Mouse (Mus musculus) G1E (cell line): ENCODE measurements around the gene Actr1a. TPM values are rescaled to one million over a fixed set of nuclear protein-coding genes. Genes with fewer than 3 reads are reported as not detected.

Source experiments
- ATAC-seq: 2 replicates; pipeline ENCODE4 v1.8.0; 2016; ENCODE audit warnings: mild to moderate bottlenecking; ENCODE audit not compliant: insufficient number of reproducible peaks, poor library complexity, low FRiP score, severe bottlenecking; ENCODE audit errors: extremely low read depth
- DNase-seq: peaks from one replicate; pipeline ENCODE4 v3.0.0; 2012; ENCODE audit warnings: low spot score
- H3K27me3 ChIP-seq: 2 replicates; pipeline ENCODE4 v1.6.1; 2012; ENCODE audit warnings: mild to moderate bottlenecking, low read length, inconsistent platforms; ENCODE audit not compliant: insufficient read depth
- H3K36me3 ChIP-seq: replicated peaks from 2 replicates; pipeline ENCODE3; 2012; ENCODE audit warnings: mild to moderate bottlenecking, inconsistent platforms
- H3K4me1 ChIP-seq: 2 replicates; pipeline ENCODE4 v1.6.1; 2012; ENCODE audit warnings: low read depth, low read length, inconsistent platforms, mixed read lengths; ENCODE audit not compliant: insufficient read depth
- H3K4me3 ChIP-seq: 2 replicates; pipeline ENCODE4 v1.5.1; 2012; ENCODE audit warnings: low read depth, mild to moderate bottlenecking, inconsistent platforms, low read length, moderate library complexity, mixed read lengths
- H3K9me3 ChIP-seq: replicated peaks from 2 replicates; pipeline ENCODE4 v1.6.1; 2012; ENCODE audit warnings: inconsistent platforms
- CTCF ChIP-seq: IDR thresholded peaks from 2 replicates; pipeline ENCODE4 v1.5.1; 2012; ENCODE audit warnings: low read depth, low read length, inconsistent platforms, mixed read lengths
- GATA1 ChIP-seq: IDR thresholded peaks from 2 replicates; pipeline ENCODE4 v1.6.1; 2012; ENCODE audit warnings: borderline replicate concordance, low read length, inconsistent platforms, mixed read lengths
- GATA2 ChIP-seq: IDR thresholded peaks from 2 replicates; pipeline ENCODE4 v1.6.1; 2012; ENCODE audit warnings: low read depth, low read length, inconsistent platforms, borderline replicate concordance
- POLR2AphosphoS5 ChIP-seq: IDR thresholded peaks from 2 replicates; pipeline ENCODE4 v1.6.1; 2012; ENCODE audit warnings: low read depth, low read length, inconsistent platforms; ENCODE audit not compliant: insufficient replicate concordance
- TAL1 ChIP-seq: conservative IDR thresholded peaks from 2 replicates; pipeline ENCODE4 v1.6.1; 2012; ENCODE audit warnings: low read depth, low read length, inconsistent platforms, mixed read lengths
- polyA plus RNA-seq: library from polyadenylated mRNA; stranded (reverse); fragments of >175 nt; gene quantifications from 2 replicates; pipeline ENCODE4 v1.2.3, GENCODE M21; 2012
- total RNA-seq, 2 experiments: library from RNA; stranded (forward) in 1 of 2; stranded (reverse) in 1 of 2; fragments of 200-1000 nt in 1 of 2; fragments of >200 nt in 1 of 2; fragmentation: Nextera tagmentation in 1 of 2; gene quantifications; 2 replicates each; pipeline ENCODE4 v1.2.3; 2014 to 2017

Actr1a gene
- total and polyA plus RNA-seq, 3 experiments = 24.3 to 92.4 (median 84.5) TPM

DNA sequence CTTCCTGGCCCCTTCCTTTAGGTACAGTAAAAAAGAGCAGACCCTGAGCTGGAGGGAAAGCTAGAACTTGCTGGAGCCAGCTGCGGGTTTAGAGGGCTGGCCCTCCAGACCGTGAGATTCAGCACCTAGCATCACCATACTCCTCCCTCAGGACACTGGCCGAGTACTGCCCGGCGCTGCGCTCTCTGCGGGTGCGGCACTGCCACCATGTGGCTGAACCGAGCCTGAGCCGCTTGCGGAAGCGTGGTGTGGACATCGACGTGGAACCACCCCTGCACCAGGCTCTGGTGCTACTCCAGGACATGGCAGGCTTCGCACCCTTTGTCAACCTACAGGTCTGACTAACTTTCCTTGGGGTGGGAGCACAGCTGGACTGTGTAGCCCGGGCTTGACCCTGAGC lies 65.6 kb downstream of the Actr1a start:
- DNase-seq = peak; percentile 70
- Histone ChIP-seq H3K27me3 (peaks cover 18% of the 10 kb centered on the region), H3K4me3 (peak overlapping the region; percentile 41; the same call in 1 of the 2 replicates), H3K4me1 (peaks cover 50% of the 10 kb centered on the region), H3K36me3 (peaks cover 52% of the 10 kb centered on the region), H3K9me3 (no peaks in the 10 kb centered on the region)
- TF ChIP-seq POLR2AphosphoS5 (no peak), CTCF (peak; percentile 50), GATA1 (no peak)
- ATAC-seq = peak; percentile 22; the same call in 1 of the 2 replicates

DNA sequence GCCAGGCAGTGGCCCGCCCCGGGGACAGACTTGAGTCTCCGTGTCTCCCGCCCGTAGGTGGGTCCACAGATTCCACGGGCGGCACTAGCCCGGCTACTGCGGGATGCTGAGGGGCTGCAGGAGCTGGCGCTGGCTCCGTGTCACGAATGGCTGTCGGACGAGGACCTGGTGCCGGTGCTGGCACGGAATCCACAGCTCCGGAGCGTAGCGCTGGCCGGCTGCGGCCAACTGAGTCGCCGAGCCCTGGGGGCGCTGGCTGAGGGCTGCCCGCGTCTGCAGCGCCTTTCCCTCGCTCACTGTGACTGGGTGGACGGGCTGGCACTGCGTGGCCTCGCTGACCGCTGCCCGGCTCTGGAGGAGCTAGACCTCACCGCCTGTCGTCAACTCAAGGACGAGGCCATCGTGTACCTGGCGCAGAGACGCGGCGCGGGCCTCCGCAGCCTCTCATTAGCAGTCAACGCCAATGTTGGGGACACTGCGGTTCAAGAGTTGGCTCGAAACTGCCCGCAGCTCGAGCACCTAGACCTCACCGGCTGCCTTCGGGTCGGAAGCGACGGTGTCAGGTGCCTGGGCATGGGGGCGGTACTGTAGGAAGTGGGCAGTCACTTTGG lies 66.4 kb downstream of the Actr1a start:
- no peaks in the 10 kb centered on the region for H3K9me3 ChIP-seq
- peaks cover 52% of the 10 kb centered on the region for H3K4me1 ChIP-seq
- peaks cover 26% of the 10 kb centered on the region for H3K27me3 ChIP-seq
- peak overlapping the region; percentile 83 for H3K4me3 ChIP-seq
- peaks cover 45% of the 10 kb centered on the region for H3K36me3 ChIP-seq
- ATAC-seq (no peak), DNase-seq (no peak)
- TF ChIP-seq TAL1 (no peak), POLR2AphosphoS5 (no peak), GATA2 (no peak), CTCF (no peak), GATA1 (no peak)

DNA sequence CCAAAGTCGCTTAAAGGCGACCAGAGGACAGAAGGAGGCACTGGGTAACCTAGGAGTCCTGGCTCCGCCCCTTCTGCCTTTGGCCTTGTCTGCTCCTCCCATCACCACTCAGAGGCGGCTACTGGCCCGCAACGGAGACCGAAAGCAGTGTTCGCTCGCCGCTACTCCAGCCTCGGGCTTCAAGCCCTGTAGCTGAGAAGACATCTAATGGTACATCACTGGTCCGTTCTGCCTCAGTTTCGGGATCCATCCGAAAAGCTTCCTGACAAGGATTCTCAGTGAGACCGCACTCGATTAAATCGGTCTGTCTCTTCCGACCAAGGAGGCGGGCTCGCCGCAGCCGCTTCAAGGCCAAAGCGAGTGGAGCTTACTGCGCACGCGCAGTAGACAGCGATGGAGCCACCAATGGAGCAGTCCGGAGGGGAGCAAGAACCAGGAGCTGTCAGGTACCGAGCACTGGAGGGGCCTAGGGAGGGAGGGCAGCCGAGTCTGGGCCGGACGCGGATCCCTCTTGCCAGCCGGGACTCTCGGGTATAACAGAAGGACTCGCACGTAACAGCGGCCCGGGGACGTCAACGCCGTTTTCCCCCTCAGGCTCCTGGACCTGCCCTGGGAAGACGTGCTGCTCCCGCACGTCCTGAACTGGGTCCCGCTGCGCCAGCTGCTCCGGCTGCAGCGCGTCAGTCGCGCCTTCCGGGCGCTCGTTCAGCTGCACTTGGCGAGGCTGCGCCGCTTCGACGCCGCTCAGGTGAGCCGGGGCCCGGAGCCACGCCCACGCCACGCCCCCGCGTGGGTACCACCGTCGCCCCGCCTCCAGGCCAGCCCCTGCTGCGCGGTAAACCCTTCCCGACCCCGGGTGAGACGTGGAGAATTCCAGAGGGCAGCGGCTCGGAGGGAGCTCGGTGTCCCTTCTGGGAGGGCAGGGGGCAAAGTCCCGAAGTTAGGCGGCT lies 67.2 kb downstream of the Actr1a start, which contains the start of gene Fbxl15:
Gene Fbxl15, plus strand, starts transcription at position 104 of the 950 bp plus-strand sequence.
- peak within 1 kb of the TSS; percentile 83 for H3K4me3 ChIP-seq
- H3K36me3 ChIP-seq = peaks cover 41% of the 10 kb centered on the region
- peaks cover 33% of the 10 kb centered on the region for H3K27me3 ChIP-seq
- H3K4me1 ChIP-seq = peaks cover 52% of the 10 kb centered on the region
- TF ChIP-seq GATA1 (no peak), CTCF (no peak), POLR2AphosphoS5 (no peak), TAL1 (no peak), GATA2 (no peak)
- ATAC-seq (peak; percentile 80), DNase-seq (peak; percentile 89)
- H3K9me3 ChIP-seq = no peaks in the 10 kb centered on the region

DNA sequence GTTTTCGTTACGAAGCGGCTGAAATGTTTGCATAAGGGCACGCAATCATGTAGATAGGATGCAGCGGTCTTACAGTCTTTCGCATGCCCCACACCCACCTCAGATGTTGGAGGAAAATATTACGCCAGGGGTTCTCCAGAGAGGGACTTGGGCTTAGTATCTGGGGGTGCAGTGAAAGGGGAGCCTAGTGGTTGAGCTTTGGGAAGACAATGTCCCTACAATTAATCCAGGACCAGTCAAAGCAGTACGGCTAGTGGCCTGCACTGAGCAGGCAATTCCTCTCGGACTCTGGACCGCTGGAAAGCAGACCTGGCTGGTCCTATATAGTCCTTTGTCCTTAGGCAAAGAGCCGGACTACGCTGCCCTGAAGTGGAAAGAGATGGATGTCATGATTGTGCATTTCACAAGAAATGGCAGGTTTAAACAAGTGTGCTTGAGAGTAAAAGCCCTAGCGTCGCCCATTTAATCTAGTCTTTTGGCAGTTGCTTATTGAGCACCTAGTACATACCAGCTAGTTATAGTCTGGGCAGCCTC lies 68.0 kb downstream of the Actr1a start:
- H3K4me1 ChIP-seq = peaks cover 56% of the 10 kb centered on the region
- no peak for ATAC-seq
- no peak for TF ChIP-seq GATA1
- TF ChIP-seq GATA2 = no peak
- TF ChIP-seq TAL1 = no peak
- no peak for TF ChIP-seq POLR2AphosphoS5
- TF ChIP-seq CTCF = no peak
- no peaks in the 10 kb centered on the region for H3K9me3 ChIP-seq
- H3K4me3 ChIP-seq = peak overlapping the region; percentile 83
- no peak for DNase-seq
- H3K36me3 ChIP-seq = peaks cover 34% of the 10 kb centered on the region
- H3K27me3 ChIP-seq = peaks cover 41% of the 10 kb centered on the region

Other genes starting within 250 kb of the Actr1a start
- not detected in 2 replicates for gene Pitx3, start 247.4 kb downstream of the Actr1a start, total RNA-seq (2014; fragmentation: Nextera tagmentation)
- not detected in 2 replicates for gene Pitx3, start 247.4 kb downstream of the Actr1a start, total RNA-seq (2017)
- not detected in 2 replicates for gene Pitx3, start 247.4 kb downstream of the Actr1a start, polyA plus RNA-seq
- 111 and 133 TPM in 2 replicates for gene Gbf1, start 243.2 kb downstream of the Actr1a start, total RNA-seq (2014; fragmentation: Nextera tagmentation)
- 25.7 and 33.4 TPM in 2 replicates for gene Gbf1, start 243.2 kb downstream of the Actr1a start, total RNA-seq (2017)
- 292 and 312 TPM in 2 replicates for gene Gbf1, start 243.2 kb downstream of the Actr1a start, polyA plus RNA-seq
- 11.3 and 12.6 TPM in 2 replicates for gene Nfkb2, start 91.4 kb downstream of the Actr1a start, total RNA-seq (2014; fragmentation: Nextera tagmentation)
- gene Nfkb2, start 91.4 kb downstream of the Actr1a start, total RNA-seq (2017) = 9.7 and 12.5 TPM in 2 replicates
- gene Nfkb2, start 91.4 kb downstream of the Actr1a start, polyA plus RNA-seq = 40.4 and 40.8 TPM in 2 replicates
- 1.6 TPM in 1 of 2 replicates, not detected in the other for gene Psd, start 68.6 kb downstream of the Actr1a start, total RNA-seq (2014; fragmentation: Nextera tagmentation)
- gene Psd, start 68.6 kb downstream of the Actr1a start, total RNA-seq (2017) = 0.23 and 1.1 TPM in 2 replicates
- 0.41 and 0.74 TPM in 2 replicates for gene Psd, start 68.6 kb downstream of the Actr1a start, polyA plus RNA-seq
- 2.0 and 2.2 TPM in 2 replicates for gene Fbxl15, start 67.6 kb downstream of the Actr1a start, total RNA-seq (2014; fragmentation: Nextera tagmentation)
- 2.5 and 3.8 TPM in 2 replicates for gene Fbxl15, start 67.6 kb downstream of the Actr1a start, total RNA-seq (2017)
- 15.2 and 16.5 TPM in 2 replicates for gene Fbxl15, start 67.6 kb downstream of the Actr1a start, polyA plus RNA-seq
- 39.2 and 73.6 TPM in 2 replicates for gene Cuedc2, start 57.0 kb downstream of the Actr1a start, total RNA-seq (2014; fragmentation: Nextera tagmentation)
- 142 and 148 TPM in 2 replicates for gene Cuedc2, start 57.0 kb downstream of the Actr1a start, total RNA-seq (2017)
- gene Cuedc2, start 57.0 kb downstream of the Actr1a start, polyA plus RNA-seq = 124 and 147 TPM in 2 replicates
- gene Mfsd13a, start 54.6 kb downstream of the Actr1a start, total RNA-seq (2014; fragmentation: Nextera tagmentation) = not detected in 2 replicates
- gene Mfsd13a, start 54.6 kb downstream of the Actr1a start, total RNA-seq (2017) = not detected in 2 replicates
- 0.08 and 0.20 TPM in 2 replicates for gene Mfsd13a, start 54.6 kb downstream of the Actr1a start, polyA plus RNA-seq
- not detected in 2 replicates for gene 2310034G01Rik, start 45.4 kb downstream of the Actr1a start, total RNA-seq (2014; fragmentation: Nextera tagmentation)
- gene 2310034G01Rik, start 45.4 kb downstream of the Actr1a start, total RNA-seq (2017) = not detected in 2 replicates
- gene 2310034G01Rik, start 45.4 kb downstream of the Actr1a start, polyA plus RNA-seq = not detected in 2 replicates
- 25.7 and 30.1 TPM in 2 replicates for gene Sufu, start 1.1 kb upstream of the Actr1a start, total RNA-seq (2014; fragmentation: Nextera tagmentation)
- 5.0 and 5.1 TPM in 2 replicates for gene Sufu, start 1.1 kb upstream of the Actr1a start, total RNA-seq (2017)
- gene Sufu, start 1.1 kb upstream of the Actr1a start, polyA plus RNA-seq = 31.8 and 38.3 TPM in 2 replicates
- gene Trim8, start 106.0 kb upstream of the Actr1a start, total RNA-seq (2014; fragmentation: Nextera tagmentation) = 22.7 and 29.9 TPM in 2 replicates
- 20.3 and 25.3 TPM in 2 replicates for gene Trim8, start 106.0 kb upstream of the Actr1a start, total RNA-seq (2017)
- 64.5 and 66.0 TPM in 2 replicates for gene Trim8, start 106.0 kb upstream of the Actr1a start, polyA plus RNA-seq
- gene Arl3, start 177.4 kb upstream of the Actr1a start, total RNA-seq (2014; fragmentation: Nextera tagmentation) = 5.2 and 12.0 TPM in 2 replicates
- 16.4 and 18.9 TPM in 2 replicates for gene Arl3, start 177.4 kb upstream of the Actr1a start, total RNA-seq (2017)
- gene Arl3, start 177.4 kb upstream of the Actr1a start, polyA plus RNA-seq = 6.6 and 7.9 TPM in 2 replicates
- 0.83 and 5.9 TPM in 2 replicates for gene Sfxn2, start 177.6 kb upstream of the Actr1a start, total RNA-seq (2014; fragmentation: Nextera tagmentation)
- gene Sfxn2, start 177.6 kb upstream of the Actr1a start, total RNA-seq (2017) = 2.3 and 2.8 TPM in 2 replicates
- 0.74 and 1.6 TPM in 2 replicates for gene Sfxn2, start 177.6 kb upstream of the Actr1a start, polyA plus RNA-seq
- gene Wbp1l, start 203.3 kb upstream of the Actr1a start, total RNA-seq (2014; fragmentation: Nextera tagmentation) = 28.9 and 41.5 TPM in 2 replicates
- gene Wbp1l, start 203.3 kb upstream of the Actr1a start, total RNA-seq (2017) = 31.9 TPM in 2 replicates
- 52.9 and 53.3 TPM in 2 replicates for gene Wbp1l, start 203.3 kb upstream of the Actr1a start, polyA plus RNA-seq